Mouse (Mus musculus) lung, postnatal 0 days (tissue): Measurements from ENCODE around the gene Ifih1. TPM values are rescaled to one million over a fixed set of nuclear protein-coding genes. Genes with fewer than 3 reads are reported as not detected.

Experiments used
- ATAC-seq: fragments of 200-750 bp; cut with Nextera tagmentation; 2 replicates; pipeline ENCODE4 v1.8.0; 2017; ENCODE audit warnings: moderate library complexity
- DNase-seq: peaks from one replicate; pipeline ENCODE4 v3.0.0-alpha.2; 2016; ENCODE audit warnings: low spot score
- H3K27ac ChIP-seq: fragments of 300-500 bp; sonication (generic); 2 replicates; pipeline ENCODE4 v1.5.1; 2014; ENCODE audit warnings: antibody characterized with exemption, mild to moderate bottlenecking, low read length, mixed read lengths
- H3K27me3 ChIP-seq: fragments of 300-500 bp; sonication (generic); replicated peaks from 2 replicates; pipeline ENCODE4 v1.6.1; 2014; ENCODE audit warnings: low read length, mixed read lengths; ENCODE audit not compliant: insufficient read depth
- H3K36me3 ChIP-seq: fragments of 300-500 bp; sonication (generic); 2 replicates; pipeline ENCODE4 v1.6.1; 2014; ENCODE audit warnings: low read length, mixed read lengths; ENCODE audit not compliant: insufficient read depth
- H3K4me1 ChIP-seq: fragments of 300-500 bp; sonication (generic); 2 replicates; pipeline ENCODE4 v1.6.1; 2014; ENCODE audit warnings: antibody characterized with exemption, low read depth, low read length, mixed read lengths; ENCODE audit not compliant: insufficient read depth
- H3K4me2 ChIP-seq: fragments of 300-500 bp; sonication (generic); replicated peaks from 2 replicates; pipeline ENCODE4 v1.6.1; 2014; ENCODE audit warnings: low read depth, mild to moderate bottlenecking, low read length, moderate library complexity, mixed read lengths
- H3K4me3 ChIP-seq: fragments of 300-500 bp; sonication (generic); 2 replicates; pipeline ENCODE4 v1.5.1; 2014; ENCODE audit warnings: low read depth, low read length
- H3K9ac ChIP-seq: fragments of 300-500 bp; sonication (generic); replicated peaks from 2 replicates; pipeline ENCODE4 v1.6.1; 2014; ENCODE audit warnings: low read depth, mild to moderate bottlenecking
- H3K9me3 ChIP-seq: fragments of 300-500 bp; sonication (generic); 2 replicates; pipeline ENCODE4 v1.6.1; 2016; ENCODE audit warnings: low read length, mixed read lengths
- CTCF ChIP-seq: IDR thresholded peaks from 2 replicates; pipeline ENCODE4 v1.5.1; 2016; ENCODE audit warnings: antibody characterized with exemption, mild to moderate bottlenecking
- EP300 ChIP-seq: IDR thresholded peaks from 2 replicates; pipeline ENCODE4 v1.6.1; 2016; ENCODE audit warnings: antibody characterized with exemption, mild to moderate bottlenecking, control low read depth
- WGBS: fragments of 180-500 bp; shearing (Covaris S2); extraction: QIAGEN DNeasy Blood & Tissue Kit; methylation state at CpG from one replicate; pipeline ENCODE4 v1.1.7; 2014; 5-methylcytosine and 5-hydroxymethylcytosine counted together
- polyA plus RNA-seq: library from polyadenylated mRNA; unstranded; fragments of >200 nt; fragmentation: Nextera tagmentation; extraction: Ambion mirVana; gene quantifications from 2 replicates; pipeline ENCODE4 v1.2.1, GENCODE M21; 2015

Gene Ifih1
- polyA plus RNA-seq, 1 experiment from 2014 or later = 7.5 TPM

- Histone ChIP-seq H3K27ac (no peak overlapping the region), H3K4me1 (no peaks in the 10 kb centered on the region), H3K27me3 (no peaks in the 10 kb centered on the region), H3K9ac (no peak overlapping the region), H3K36me3 (no peaks in the 10 kb centered on the region), H3K4me2 (no peak overlapping the region), H3K9me3 (no peaks in the 10 kb centered on the region), H3K4me3 (no peak overlapping the region)
- ATAC-seq (no peak), DNase-seq (peak; percentile 13)
- 58% methylated on average over 1 of the region's 1 CpGs for WGBS
- TF ChIP-seq EP300 = no peak
- TF ChIP-seq CTCF = no peak
These were observed 10.0 kb upstream of the Ifih1 start for GRCm38 (mm10) chr2:62656072-62656471.

- ATAC-seq (no peak; the same call in 1 of the 2 replicates), DNase-seq (peak; percentile 58)
- 40% methylated on average over 7 of the region's 7 CpGs for WGBS
These were observed 8.7 kb upstream of the Ifih1 start for GRCm38 (mm10) chr2:62654519-62655338.

GRCm38 (mm10) chr2:62652466-62652865 lies 6.4 kb upstream of the Ifih1 start:
- Histone ChIP-seq H3K27ac (no peak overlapping the region), H3K4me3 (no peak overlapping the region)
- 69% methylated on average over 4 of the region's 4 CpGs for WGBS

More at GRCm38 (mm10) chr2:62654519-62655338, 8.7 kb upstream of the Ifih1 start:
- Histone ChIP-seq H3K9me3 (no peaks in the 10 kb centered on the region), H3K36me3 (no peaks in the 10 kb centered on the region), H3K27me3 (no peaks in the 10 kb centered on the region), H3K4me3 (no peak overlapping the region), H3K27ac (no peak overlapping the region), H3K4me2 (no peak overlapping the region), H3K9ac (no peak overlapping the region), H3K4me1 (no peaks in the 10 kb centered on the region)
- TF ChIP-seq EP300 (no peak), CTCF (peak; percentile 67)

GRCm38 (mm10) chr2:62651890-62652289 lies 5.8 kb upstream of the Ifih1 start:
- no peak overlapping the region for H3K4me2 ChIP-seq
- H3K36me3 ChIP-seq = no peaks in the 10 kb centered on the region
- H3K9me3 ChIP-seq = no peaks in the 10 kb centered on the region
- no peak overlapping the region for H3K9ac ChIP-seq
- peak; percentile 28 for DNase-seq
- no peaks in the 10 kb centered on the region for H3K4me1 ChIP-seq
- peak; percentile 83 for ATAC-seq
- no peak for TF ChIP-seq CTCF
- peak; percentile 69 for TF ChIP-seq EP300
- WGBS = 51% methylated on average over 4 of the region's 4 CpGs
- no peaks in the 10 kb centered on the region for H3K27me3 ChIP-seq
- H3K27ac ChIP-seq = no peak overlapping the region
- H3K4me3 ChIP-seq = no peak overlapping the region

More at GRCm38 (mm10) chr2:62652466-62652865, 6.4 kb upstream of the Ifih1 start:
- H3K9me3 ChIP-seq = no peaks in the 10 kb centered on the region
- ATAC-seq (no peak), DNase-seq (no peak)
- no peaks in the 10 kb centered on the region for H3K27me3 ChIP-seq
- no peak for TF ChIP-seq CTCF
- no peak for TF ChIP-seq EP300
- no peaks in the 10 kb centered on the region for H3K4me1 ChIP-seq
- no peak overlapping the region for H3K9ac ChIP-seq
- H3K36me3 ChIP-seq = no peaks in the 10 kb centered on the region
- H3K4me2 ChIP-seq = no peak overlapping the region

- no peak for TF ChIP-seq CTCF
- TF ChIP-seq EP300 = no peak
- Histone ChIP-seq H3K27me3 (no peaks in the 10 kb centered on the region), H3K4me1 (peaks cover 9% of the 10 kb centered on the region; the same call in 1 of the 2 replicates), H3K36me3 (no peaks in the 10 kb centered on the region), H3K9me3 (no peaks in the 10 kb centered on the region), H3K27ac (peak overlapping the region; percentile 94), H3K9ac (peak overlapping the region; percentile 64; the same call in 1 of the 2 replicates), H3K4me3 (peak overlapping the region; percentile 71), H3K4me2 (peak overlapping the region; percentile 78)
- ATAC-seq (peak; percentile 9; the same call in 1 of the 2 replicates), DNase-seq (peak; percentile 37)
- WGBS = 25% methylated on average over 6 of the region's 6 CpGs
These were observed 725 bp upstream of the Ifih1 start for GRCm38 (mm10) chr2:62646671-62647289.

GRCm38 (mm10) chr2:62645475-62645874 lies 580 bp downstream of the Ifih1 start:
- peak overlapping the region; percentile 78 for H3K4me2 ChIP-seq
- DNase-seq = peak; percentile 21
- no peaks in the 10 kb centered on the region for H3K36me3 ChIP-seq
- 28% methylated on average over 12 of the region's 12 CpGs for WGBS
- TF ChIP-seq EP300 (no peak), CTCF (no peak)
- H3K27ac ChIP-seq = peak overlapping the region; percentile 94
- ATAC-seq = peak; percentile 40
- peak overlapping the region; percentile 64 for H3K9ac ChIP-seq
- peaks cover 9% of the 10 kb centered on the region; the same call in 1 of the 2 replicates for H3K4me1 ChIP-seq
- peak overlapping the region; percentile 71 for H3K4me3 ChIP-seq
- no peaks in the 10 kb centered on the region for H3K9me3 ChIP-seq
- H3K27me3 ChIP-seq = no peaks in the 10 kb centered on the region
